Comparison of ENCODE assay signal across 30 mouse cellular contexts in the genomic region with DNA sequence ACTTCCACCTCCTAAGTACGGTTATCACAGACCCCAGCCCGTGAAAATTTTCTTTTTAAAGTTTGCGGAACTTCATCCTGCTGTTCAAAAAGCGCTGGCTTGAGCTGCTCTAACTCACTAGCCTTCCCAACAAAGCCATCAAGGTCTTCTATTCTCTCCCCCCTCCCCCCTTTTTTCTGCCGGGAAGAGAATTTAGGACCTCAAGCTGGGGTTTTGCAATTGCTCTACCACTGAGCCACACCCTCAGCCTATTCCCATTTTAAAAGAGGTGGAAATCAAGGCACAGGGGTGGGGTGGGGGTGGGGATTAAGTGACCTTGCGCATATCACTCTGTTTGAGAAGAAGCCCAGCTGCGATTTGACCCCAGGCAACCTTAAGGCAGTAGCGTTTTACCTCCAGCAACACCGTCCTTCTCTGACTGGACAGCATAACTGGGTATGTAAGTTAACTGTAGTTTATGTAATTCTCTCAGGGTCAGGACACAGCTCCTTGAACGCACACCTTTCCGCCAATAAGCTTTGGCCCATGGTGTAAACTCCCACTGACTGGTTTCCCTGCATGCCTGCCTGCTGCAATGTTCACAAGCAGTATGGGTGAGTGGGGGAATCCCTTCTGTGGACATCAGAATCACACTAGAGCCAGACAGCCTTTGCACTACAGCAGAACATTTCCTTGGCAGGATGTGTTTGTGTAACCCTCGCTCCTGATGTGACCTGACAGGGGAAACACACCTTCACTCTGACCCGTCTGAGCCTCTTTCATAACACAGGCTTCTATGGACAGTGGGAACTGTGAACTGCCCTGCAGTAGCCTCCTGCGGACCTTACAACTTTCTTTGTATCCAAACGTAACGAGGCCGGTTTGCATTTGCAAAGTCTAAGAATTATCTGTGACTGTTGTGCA. TPM values are rescaled to one million over a fixed set of nuclear protein-coding genes. Genes with fewer than 3 reads are reported as not detected.
DNase-seq lines count a peak whose midpoint lies in the region; ATAC-seq and TF ChIP-seq lines count a peak whose summit lies in the region.
"Had no signal": no experiment of that assay in that cellular context is flagged by ENCODE, and none has a peak within 500 bp of the region (broad histone marks: within the 10 kb centered on the region; RNA-seq: fewer than 3 reads in every experiment).

No protein-coding gene starts in this region.

- H3K4me1 ChIP-seq in forebrain, embryonic 10.5 days = peaks cover 33% of the 10 kb centered on the region
- peaks cover 11% of the 10 kb centered on the region for H3K4me1 ChIP-seq in forebrain, embryonic 16.5 days (replicated peaks; ENCODE audit: control insufficient read depth, insufficient read depth, low read length)
- H3K4me1 ChIP-seq in E14TG2a.4 (replicated peaks; ENCODE audit: low read depth, low read length) = peaks cover 61% of the 10 kb centered on the region
- H3K4me1 ChIP-seq in ES-E14 (ENCODE audit: control insufficient read depth in 2 of 2, insufficient read depth in 2 of 2, low read length in 2 of 2, poor library complexity in 1 of 2) = peaks cover 19 to 24% of the 10 kb centered on the region in 2 experiments

- no peak for DNase-seq in forebrain, embryonic 10.5 days (ENCODE audit: extremely low spot score, low spot score)
- DNase-seq in layer of hippocampus, adult 9-11 months = peak; percentile 6
- DNase-seq in layer of hippocampus, postnatal 10 days (ENCODE audit: low spot score in 2 of 2) = no peak
- peak; percentile 82 for DNase-seq in ES-E14 (ENCODE audit: low read depth, low spot score)
- DNase-seq in left cerebral cortex, adult 18-20 months (ENCODE audit: low spot score in 2 of 2) = no peak
- DNase-seq in embryo, embryonic 10.5 days (ENCODE audit: low spot score) = no peak
- DNase-seq: cerebellum, adult 18-20 months; cerebellum, postnatal 36 days; gastrocnemius, postnatal 25 days; heart, adult 2 months; thymus, adult 18-20 months; thymus, postnatal 36 days had no signal

- H3K27ac ChIP-seq in forebrain, embryonic 10.5 days = peak overlapping the region; percentile 22; the same call in 1 of the 2 replicates
- no peak overlapping the region for H3K27ac ChIP-seq in forebrain, embryonic 16.5 days (ENCODE audit: low read length)
- peak overlapping the region; percentile 86 for H3K27ac ChIP-seq in ES-E14 (ENCODE audit: insufficient read depth, low read depth, low read length, poor library complexity, severe bottlenecking)
- H3K27ac ChIP-seq: embryonic facial prominence, embryonic 15.5 days; heart, adult 2 months; hindbrain, embryonic 10.5 days; intestine, embryonic 15.5 days; layer of hippocampus, adult 2 months; left cerebral cortex, adult 2 months; limb, embryonic 15.5 days; lung, embryonic 15.5 days; macrophage; neural tube, embryonic 15.5 days had no signal

- no peak overlapping the region for H3K4me2 ChIP-seq in forebrain, embryonic 16.5 days (ENCODE audit: low read length)
- H3K4me2 ChIP-seq: embryonic facial prominence, embryonic 15.5 days; intestine, embryonic 15.5 days; limb, embryonic 15.5 days; lung, embryonic 15.5 days; neural tube, embryonic 15.5 days had no signal

- H3K4me3 ChIP-seq in forebrain, embryonic 10.5 days = peak overlapping the region; percentile 16; the same call in 1 of the 2 replicates
- H3K4me3 ChIP-seq in forebrain, embryonic 16.5 days (replicated peaks; ENCODE audit: low read length) = no peak overlapping the region
- H3K4me3 ChIP-seq in E14TG2a.4 (replicated peaks; ENCODE audit: low read length) (peak overlapping the region; percentile 48), ES-E14 (ENCODE audit: insufficient read depth in 1 of 2, low read depth in 1 of 2, low read length in 2 of 2, poor library complexity in 1 of 2, severe bottlenecking in 1 of 2) (peak overlapping the region in 1 of 2 experiments; percentile 26; a peak in 2 of 4 replicates)
- H3K4me3 ChIP-seq: embryonic facial prominence, embryonic 15.5 days; heart, adult 2 months; hindbrain, embryonic 10.5 days; intestine, embryonic 15.5 days; layer of hippocampus, adult 2 months; left cerebral cortex, adult 2 months; limb, embryonic 15.5 days; lung, embryonic 15.5 days; myocyte; neural tube, embryonic 15.5 days had no signal

- no peak for ATAC-seq in forebrain, embryonic 16.5 days
- ATAC-seq: hindbrain, embryonic 16.5 days; intestine, embryonic 15.5 days; midbrain, embryonic 16.5 days had no signal

- 23% methylated on average over 17 of the region's 17 CpGs for WGBS in forebrain, embryonic 10.5 days
- WGBS in forebrain, embryonic 16.5 days = 22% methylated on average over 17 of the region's 17 CpGs

- H3K9ac ChIP-seq in forebrain, embryonic 16.5 days (replicated peaks; ENCODE audit: low read depth, low read length) = no peak overlapping the region
- H3K9ac ChIP-seq in ES-E14 (ENCODE audit: insufficient read depth, low read depth, low read length, poor library complexity, severe bottlenecking) = peak overlapping the region; percentile 63
- H3K9ac ChIP-seq: embryonic facial prominence, embryonic 15.5 days; intestine, embryonic 15.5 days; limb, embryonic 15.5 days; lung, embryonic 15.5 days; neural tube, embryonic 15.5 days had no signal

- H3K27me3 ChIP-seq in forebrain, embryonic 10.5 days (ENCODE audit: poor library complexity, severe bottlenecking) = peaks cover 6% of the 10 kb centered on the region; the same call in 1 of the 2 replicates
- H3K27me3 ChIP-seq in forebrain, embryonic 16.5 days (replicated peaks; ENCODE audit: control insufficient read depth, insufficient read depth, low read length) = no peaks in the 10 kb centered on the region
- no peaks in the 10 kb centered on the region for H3K27me3 ChIP-seq in E14TG2a.4 (ENCODE audit: insufficient read depth, low read length)
- H3K27me3 ChIP-seq: embryonic facial prominence, embryonic 15.5 days; intestine, embryonic 15.5 days; limb, embryonic 15.5 days; lung, embryonic 15.5 days; neural tube, embryonic 15.5 days had no signal

- H3K9me3 ChIP-seq in forebrain, embryonic 10.5 days = no peaks in the 10 kb centered on the region; the same call in 1 of the 2 replicates
- no peaks in the 10 kb centered on the region for H3K9me3 ChIP-seq in forebrain, embryonic 16.5 days (ENCODE audit: control insufficient read depth, low read length)
- no peaks in the 10 kb centered on the region for H3K9me3 ChIP-seq in E14TG2a.4 (ENCODE audit: low read length)
- H3K9me3 ChIP-seq in ES-E14 (ENCODE audit: control insufficient read depth, insufficient read depth, low read depth, low read length) = no peaks in the 10 kb centered on the region
- H3K9me3 ChIP-seq: embryonic facial prominence, embryonic 15.5 days; hindbrain, embryonic 10.5 days; intestine, embryonic 15.5 days; limb, embryonic 15.5 days; lung, embryonic 15.5 days; neural tube, embryonic 15.5 days had no signal

- in situ Hi-C loops in ES-E14 (cut with MboI; ENCODE audit: low sequenced_read_pairs in 2 of 2, unreplicated experiment in 2 of 2) = no loop called here

- no peaks in the 10 kb centered on the region for H3K36me3 ChIP-seq in forebrain, embryonic 10.5 days (replicated peaks)
- no peaks in the 10 kb centered on the region for H3K36me3 ChIP-seq in forebrain, embryonic 16.5 days (ENCODE audit: control insufficient read depth, insufficient read depth)
- H3K36me3 ChIP-seq in E14TG2a.4 (ENCODE audit: insufficient read depth, low read length) (no peaks in the 10 kb centered on the region), ES-E14 (ENCODE audit: control insufficient read depth, insufficient read depth, low read length, poor library complexity, severe bottlenecking) (no peaks in the 10 kb centered on the region)
- H3K36me3 ChIP-seq: embryonic facial prominence, embryonic 15.5 days; hindbrain, embryonic 10.5 days; intestine, embryonic 15.5 days; limb, embryonic 15.5 days; lung, embryonic 15.5 days; neural tube, embryonic 15.5 days had no signal

- TF ChIP-seq CTCF in E14TG2a.4 (conservative IDR thresholded peaks at IDR 0.05; ENCODE audit: low read length) = no peak

TF ChIP-seq in ES-E14, 5 proteins besides CTCF, POLR2A, EP300 and RAD21:
- TF ChIP-seq MAFK (IDR thresholded peaks at IDR 0.05; ENCODE audit: insufficient read depth, low read depth, low read length) (no peak), CHD2 (IDR thresholded peaks at IDR 0.05; ENCODE audit: low read depth, low read length) (0 out of 2 replicates have a peak, but pooled peaks have one; percentile 36)
TF ChIP-seq in ES-E14: peak in this region for 1.

RNA-seq across cellular contexts. Expression of gene Cic, which starts 3.3 kb away (rescaled TPM):
- 19.4 and 20.6 TPM in 2 replicates for polyA plus RNA-seq in forebrain, embryonic 10.5 days (2016; fragmentation: Nextera tagmentation; extraction: Ambion mirVana)
- 42.2 and 48.0 TPM in 2 replicates for polyA plus RNA-seq in forebrain, embryonic 16.5 days (2015; fragmentation: Nextera tagmentation; extraction: Ambion mirVana)
- 100 to 1,000 TPM; 234 to 267 TPM for total RNA-seq in layer of hippocampus, postnatal 10 days (2021)
- total RNA-seq in ES-E14 (2012; rRNA removed) = 68.4 and 72.4 TPM in 2 replicates
- total RNA-seq in left cerebral cortex, adult 18-20 months (2021) = 100 to 1,000 TPM; 212 to 225 TPM

RNA-seq across cellular contexts. Expression of gene Erf, which starts 13.7 kb away (rescaled TPM):
- polyA plus RNA-seq in forebrain, embryonic 10.5 days (2016; fragmentation: Nextera tagmentation; extraction: Ambion mirVana) = 8.4 and 10.1 TPM in 2 replicates
- 4.8 and 5.3 TPM in 2 replicates for polyA plus RNA-seq in forebrain, embryonic 16.5 days (2015; fragmentation: Nextera tagmentation; extraction: Ambion mirVana)
- 10 to 100 TPM; 38.1 to 39.5 TPM for total RNA-seq in layer of hippocampus, postnatal 10 days (2021)
- total RNA-seq in ES-E14 (2012; rRNA removed) = 82.2 and 87.1 TPM in 2 replicates
- total RNA-seq in left cerebral cortex, adult 18-20 months (2021) = 10 to 100 TPM; 60.8 to 65.2 TPM

RNA-seq across cellular contexts. Expression of gene Gsk3a, which starts 26.6 kb away (rescaled TPM):
- polyA plus RNA-seq in forebrain, embryonic 10.5 days (2016; fragmentation: Nextera tagmentation; extraction: Ambion mirVana) = 10.7 and 10.8 TPM in 2 replicates
- polyA plus RNA-seq in forebrain, embryonic 16.5 days (2015; fragmentation: Nextera tagmentation; extraction: Ambion mirVana) = 14.9 and 17.1 TPM in 2 replicates
- total RNA-seq in layer of hippocampus, postnatal 10 days (2021) = 100 to 1,000 TPM; 162 to 187 TPM
- total RNA-seq in ES-E14 (2012; rRNA removed) = 38.2 and 38.5 TPM in 2 replicates
- 100 to 1,000 TPM; 215 to 224 TPM for total RNA-seq in left cerebral cortex, adult 18-20 months (2021)

RNA-seq across cellular contexts. Expression of gene Pafah1b3, which starts 33.6 kb away (rescaled TPM):
- polyA plus RNA-seq in forebrain, embryonic 10.5 days (2016; fragmentation: Nextera tagmentation; extraction: Ambion mirVana) = 246 and 257 TPM in 2 replicates
- polyA plus RNA-seq in forebrain, embryonic 16.5 days (2015; fragmentation: Nextera tagmentation; extraction: Ambion mirVana) = 499 and 556 TPM in 2 replicates
- 10 to 100 TPM; 63.0 to 67.6 TPM for total RNA-seq in layer of hippocampus, postnatal 10 days (2021)
- total RNA-seq in ES-E14 (2012; rRNA removed) = 76.5 and 83.2 TPM in 2 replicates
- 10 to 100 TPM; 35.7 to 36.9 TPM for total RNA-seq in left cerebral cortex, adult 18-20 months (2021)

RNA-seq across cellular contexts. Expression of gene Prr19, which starts 37.0 kb away (rescaled TPM):
- 1.4 and 1.7 TPM in 2 replicates for polyA plus RNA-seq in forebrain, embryonic 10.5 days (2016; fragmentation: Nextera tagmentation; extraction: Ambion mirVana)
- 1.4 and 2.2 TPM in 2 replicates for polyA plus RNA-seq in forebrain, embryonic 16.5 days (2015; fragmentation: Nextera tagmentation; extraction: Ambion mirVana)
- total RNA-seq in layer of hippocampus, postnatal 10 days (2021) = under 1 TPM; 0.27 to 0.30 TPM
- total RNA-seq in ES-E14 (2012; rRNA removed) = 4.3 and 5.7 TPM in 2 replicates
- total RNA-seq in left cerebral cortex, adult 18-20 months (2021) = not detected
- total RNA-seq: adrenal gland, postnatal 4 days; gastrocnemius, postnatal 25 days; heart, adult 2 months; layer of hippocampus, adult 2 months; left cerebral cortex, postnatal 36 days had no signal
- polyA plus RNA-seq: heart, adult 2 months; heart, postnatal 0 days; macrophage; myocyte; small intestine, adult 2 months had no signal

Comparison
In these comparisons a context has a peak if more than half of its experiments do, and no peak if none do; other contexts are left out.
1. DNase-seq: peak in layer of hippocampus, adult 9-11 months (single experiment) and ES-E14 (single experiment); none in forebrain, embryonic 10.5 days (single experiment), layer of hippocampus, postnatal 10 days (0 of 2), left cerebral cortex, adult 18-20 months (0 of 2) and embryo, embryonic 10.5 days (single experiment).